Mouse (Mus musculus) heart, postnatal 4 days (tissue): ENCODE measurements around the gene Wnt2b. TPM values are rescaled to one million over a fixed set of nuclear protein-coding genes. Genes with fewer than 3 reads are reported as not detected.

Source experiments
- DNase-seq: peaks from one replicate; pipeline ENCODE4 v3.0.0; 2021
- total RNA-seq, 2 experiments: library from RNA; stranded (reverse); gene quantifications; 2 replicates each; pipeline ENCODE4 v1.2.3; 2021

The Wnt2b gene
- total RNA-seq, 2 experiments from 2014 or later: 1.0 to 1.7 TPM

DNA sequence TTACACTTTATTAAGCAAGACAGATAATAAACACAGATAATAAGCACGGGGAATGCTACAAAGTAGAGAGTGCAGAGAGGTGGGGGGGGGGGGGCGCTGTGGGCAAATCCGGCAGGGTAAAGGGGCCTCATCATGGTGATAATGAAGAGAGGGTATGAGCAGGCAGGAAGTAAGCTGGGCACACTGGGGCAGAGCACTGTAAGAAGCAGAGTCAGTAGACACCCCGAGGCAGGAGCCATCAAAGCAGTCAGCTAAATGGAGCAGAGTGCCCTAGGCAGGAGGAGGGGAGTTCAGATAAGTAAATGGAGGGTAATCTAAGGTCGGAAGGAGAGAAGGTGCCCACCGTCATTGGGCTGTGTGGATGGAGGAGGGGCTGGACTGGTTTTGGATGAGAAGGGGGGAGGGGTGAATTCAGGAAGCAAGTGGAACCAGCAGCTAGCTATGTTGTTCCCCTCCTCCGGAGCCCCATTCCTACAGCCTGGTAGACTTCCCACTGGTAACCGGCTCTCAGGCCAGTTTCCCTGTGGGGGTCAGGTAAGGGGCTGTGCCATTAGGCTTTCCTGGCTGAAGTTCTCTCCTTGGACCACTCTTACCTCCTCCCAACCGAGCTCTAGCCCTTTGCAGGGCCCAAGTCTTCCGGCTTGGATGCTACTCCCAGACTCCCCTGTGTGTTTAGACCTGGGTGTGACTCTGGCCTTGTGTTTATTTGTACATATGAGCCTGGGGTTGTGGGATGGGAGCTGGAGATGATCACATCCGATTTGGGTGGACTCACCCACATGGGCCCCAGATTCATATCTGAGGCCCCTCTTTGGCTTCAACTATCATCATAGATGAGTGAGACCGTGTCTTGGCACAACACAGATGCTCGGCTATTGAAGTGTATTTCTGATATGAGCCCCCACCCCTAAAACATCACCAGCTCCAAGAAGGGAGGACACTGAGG lies 1.9 kb upstream of the Wnt2b start:
- no peak for DNase-seq

DNA sequence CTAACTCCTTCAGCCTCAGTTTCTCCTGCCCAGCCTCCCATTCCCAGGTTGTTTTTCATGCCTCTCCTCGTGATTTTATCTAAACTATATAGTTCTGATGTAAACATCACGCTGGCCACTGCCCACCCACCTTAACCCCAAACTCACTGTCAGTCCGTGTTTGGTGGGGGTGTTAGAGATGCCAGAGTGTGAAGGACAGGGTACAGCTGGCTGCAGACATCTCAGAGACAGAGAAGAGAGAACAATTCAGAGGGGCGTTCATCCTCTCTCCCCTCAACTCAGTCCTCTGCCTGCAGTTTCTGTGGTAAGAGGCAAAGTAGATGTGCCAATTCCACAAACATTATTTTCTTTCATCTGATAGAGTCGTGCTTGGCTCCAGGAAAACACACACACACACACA lies 1.1 kb upstream of the Wnt2b start:
- no peak for DNase-seq

DNA sequence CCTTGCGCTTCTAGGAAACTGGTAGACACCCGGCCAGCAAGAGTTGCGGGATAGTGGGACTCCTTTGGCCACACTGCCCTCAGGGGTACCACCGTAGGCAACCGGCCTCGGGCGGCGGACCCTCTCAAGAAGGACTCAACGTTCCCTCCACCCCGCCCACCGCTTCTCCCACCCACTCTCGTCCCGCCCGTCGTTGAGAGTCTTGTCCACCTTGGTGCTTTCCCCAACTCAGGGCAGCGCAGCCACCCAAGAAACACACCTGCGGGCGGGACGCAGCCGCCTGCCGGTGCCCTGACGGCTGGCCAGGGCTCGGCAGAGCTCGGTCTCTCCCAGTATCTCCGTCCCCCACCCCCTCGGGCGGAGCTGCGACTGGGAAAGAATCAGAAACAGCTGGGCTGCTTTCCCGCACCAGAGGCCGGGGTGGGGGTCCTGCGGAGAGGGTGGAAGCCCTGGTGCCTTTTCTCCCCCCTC lies 455 bp upstream of the Wnt2b start:
- peak; percentile 37 for DNase-seq

GRCm38 (mm10) chr3:104960026-104961000 lies 1.4 kb downstream of the Wnt2b start:
- DNase-seq: no peak

DNA sequence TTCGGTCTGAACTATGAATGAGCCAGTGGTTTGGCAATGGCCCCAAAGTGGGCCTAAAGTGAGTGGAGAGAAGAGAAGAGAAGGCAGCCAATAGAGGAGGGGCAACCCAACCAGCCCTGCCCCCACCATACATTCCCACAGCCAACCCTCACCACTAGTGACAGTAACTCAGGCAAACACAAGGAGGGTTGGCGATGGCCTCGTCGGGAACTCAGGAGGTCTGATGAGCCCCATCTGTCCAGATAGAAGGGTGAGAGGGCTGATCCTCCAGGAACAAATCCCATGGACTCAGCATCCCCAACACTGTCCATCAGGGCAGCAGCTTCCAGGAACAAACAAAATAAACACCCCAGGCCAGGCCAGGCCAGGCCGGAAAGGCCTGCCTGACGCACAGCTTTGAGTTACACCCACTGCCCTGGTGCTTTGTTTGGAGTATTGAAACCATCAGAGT lies 5.6 kb downstream of the Wnt2b start:
- no peak for DNase-seq

DNA sequence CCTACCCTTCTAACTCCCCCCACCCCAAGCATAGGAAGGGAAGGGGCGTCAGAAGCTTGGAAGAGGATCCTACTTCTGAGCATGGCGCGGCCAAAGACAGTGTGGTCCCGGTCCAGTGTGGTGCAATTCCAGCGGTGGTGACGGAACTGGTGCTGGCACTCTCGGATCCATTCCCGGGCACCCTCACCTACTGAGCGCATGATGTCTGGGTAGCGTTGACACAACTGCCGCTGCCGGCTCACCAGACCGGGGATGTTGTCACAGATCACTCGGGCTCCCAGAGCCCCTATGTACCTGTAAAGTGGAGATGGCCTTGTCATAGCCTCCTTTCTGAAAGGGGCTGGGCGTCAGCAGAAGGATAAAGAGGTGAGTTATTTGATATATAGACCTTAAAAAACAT lies 7.2 kb downstream of the Wnt2b start:
- DNase-seq: no peak

GRCm38 (mm10) chr3:104954137-104954536 lies 7.6 kb downstream of the Wnt2b start:
- DNase-seq: no peak

- peak; percentile 21 for DNase-seq
These were observed 8.6 kb downstream of the Wnt2b start for GRCm38 (mm10) chr3:104952891-104953670.

- no peak for DNase-seq
These were observed 10.8 kb downstream of the Wnt2b start for GRCm38 (mm10) chr3:104950926-104951325.

DNA sequence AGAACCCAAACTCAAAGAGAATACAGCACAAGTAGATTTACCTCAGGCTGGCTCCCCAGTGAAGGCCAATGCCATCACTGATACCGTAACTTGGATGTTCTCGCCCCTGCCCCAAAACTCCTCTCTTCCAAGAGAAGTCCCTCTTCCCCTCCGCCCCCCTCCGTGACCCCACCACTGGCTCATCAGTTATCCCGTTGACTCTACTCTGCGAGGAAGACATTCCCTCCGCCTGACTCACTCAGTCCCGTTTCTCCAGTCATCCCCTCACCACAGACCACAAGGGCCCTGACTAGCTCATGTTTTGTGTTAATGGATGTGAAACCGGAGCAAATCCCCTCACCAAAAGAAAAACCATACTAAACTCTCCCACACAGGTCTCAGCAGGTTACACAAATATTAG lies 16.8 kb downstream of the Wnt2b start:
- no peak for DNase-seq

DNA sequence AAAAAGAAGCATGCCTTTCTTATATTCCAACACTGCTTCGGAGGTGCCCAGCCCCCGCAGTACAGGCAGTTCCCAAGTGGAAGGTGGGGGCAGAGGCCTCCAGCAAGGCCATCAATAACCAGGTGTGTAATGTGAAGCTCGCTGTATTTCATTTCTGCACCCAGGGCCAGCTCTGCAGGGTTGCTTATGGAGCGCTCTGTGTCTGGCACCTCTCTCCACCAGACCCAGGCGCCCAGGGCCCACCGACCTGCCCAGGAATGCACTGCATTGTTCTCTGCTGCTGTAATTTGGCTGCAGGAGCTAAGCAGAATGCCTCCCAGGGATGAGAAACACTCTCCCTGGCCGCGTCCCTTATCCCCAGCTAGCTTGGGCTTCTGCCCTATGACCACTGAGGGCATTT lies 18.4 kb downstream of the Wnt2b start:
- peak; percentile 23 for DNase-seq

- DNase-seq: no peak
These were observed 19.0 kb downstream of the Wnt2b start for GRCm38 (mm10) chr3:104942682-104943081.

- no peak for DNase-seq
These were observed 21.0 kb downstream of the Wnt2b start for GRCm38 (mm10) chr3:104940691-104941090.

- DNase-seq: no peak
These were observed 23.4 kb downstream of the Wnt2b start for GRCm38 (mm10) chr3:104938327-104938726.

- DNase-seq: no peak
These were observed 23.9 kb downstream of the Wnt2b start for GRCm38 (mm10) chr3:104937728-104938305.

GRCm38 (mm10) chr3:104929385-104929784 lies 32.3 kb downstream of the Wnt2b start:
- no peak for DNase-seq

- DNase-seq: no peak
These were observed 46.7 kb downstream of the Wnt2b start for GRCm38 (mm10) chr3:104914986-104915385.

- DNase-seq: no peak
These were observed 52.5 kb downstream of the Wnt2b start for GRCm38 (mm10) chr3:104909195-104909594.

DNA sequence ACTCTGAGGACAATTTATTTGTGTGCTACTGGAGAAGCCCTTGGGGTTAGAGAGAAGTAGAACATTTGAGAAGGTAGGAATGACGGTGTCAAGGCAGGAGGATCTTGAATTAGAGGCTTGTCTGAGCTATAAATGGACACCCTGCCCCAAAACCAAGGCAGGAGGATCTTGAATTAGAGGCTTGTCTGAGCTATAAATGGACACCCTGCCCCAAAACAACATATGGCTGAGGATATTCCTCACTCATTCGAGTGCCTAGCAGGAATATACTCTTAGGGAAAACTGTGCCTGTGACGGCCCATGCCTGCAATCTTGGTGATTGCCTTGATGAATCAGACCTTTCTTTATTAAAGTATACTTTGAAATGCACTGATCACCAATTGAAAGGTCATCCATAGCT lies 55.7 kb downstream of the Wnt2b start:
- DNase-seq: no peak

- DNase-seq: no peak
These were observed 56.3 kb downstream of the Wnt2b start for GRCm38 (mm10) chr3:104905389-104905788.

DNA sequence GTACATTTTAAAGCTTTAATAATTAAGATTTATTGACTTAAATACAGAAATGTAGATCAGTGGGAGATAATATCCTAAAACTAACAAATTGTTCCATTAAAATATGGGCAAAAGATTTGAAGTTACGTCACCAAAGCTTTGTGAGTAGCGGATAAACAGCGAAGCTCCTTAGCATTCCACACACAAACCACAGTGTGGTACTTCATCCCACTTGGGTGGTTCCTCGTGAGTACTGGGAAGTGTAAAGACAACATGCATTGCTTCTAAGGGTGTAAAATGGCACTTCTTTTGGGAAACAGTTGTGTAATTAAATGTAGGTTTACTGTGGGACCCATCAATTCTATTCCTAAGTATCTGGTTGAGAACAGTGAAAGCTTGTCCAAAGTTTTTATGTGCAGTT lies 60.6 kb downstream of the Wnt2b start:
- DNase-seq: no peak

DNA sequence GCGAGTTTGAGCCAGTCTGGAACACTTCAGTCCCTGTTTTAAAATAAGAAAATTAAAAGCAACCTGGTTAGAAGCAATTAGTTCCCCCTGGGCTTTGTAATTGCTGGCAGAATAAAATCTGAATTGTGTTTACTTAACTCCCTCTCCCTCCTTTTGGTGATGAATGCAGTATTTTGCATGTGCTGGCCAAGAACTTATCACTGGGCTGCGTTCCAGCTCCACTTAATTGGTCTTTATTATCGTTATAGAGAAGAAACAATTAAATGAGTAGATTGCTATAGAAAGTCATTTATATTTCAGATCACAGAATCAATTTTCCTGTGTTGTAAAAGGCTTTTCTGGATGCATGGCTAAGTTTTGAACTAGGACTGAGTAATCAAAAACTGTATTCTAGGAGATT lies 65.6 kb downstream of the Wnt2b start:
- no peak for DNase-seq
